Mouse (Mus musculus) myocyte (in vitro differentiated cells): ENCODE measurements around the gene Eif3m.

Experiments used
- CEBPB ChIP-seq: IDR thresholded peaks from 2 replicates; pipeline ENCODE4 v1.6.1; 2011; ENCODE audit warnings: mild to moderate bottlenecking, moderate library complexity; ENCODE audit not compliant: poor library complexity, insufficient read depth, severe bottlenecking
- E2F4 ChIP-seq: IDR thresholded peaks from one replicate; pipeline ENCODE4 v1.6.1; 2011; ENCODE audit warnings: mild to moderate bottlenecking, control low read depth, moderate library complexity; ENCODE audit not compliant: insufficient read depth
- MAX ChIP-seq: IDR thresholded peaks from one replicate; pipeline ENCODE4 v1.6.1; 2011; ENCODE audit warnings: low read depth, mild to moderate bottlenecking, control low read depth
- MYOD1 ChIP-seq, 3 experiments: IDR thresholded peaks; one replicate each; pipeline ENCODE4 v1.6.1; 2011; ENCODE audit warnings: control low read depth in 2 of 3, low read depth in 2 of 3, mild to moderate bottlenecking in 2 of 3, moderate library complexity in 1 of 3; ENCODE audit not compliant: insufficient read length in 2 of 3, control insufficient read depth in 1 of 3
- MYOG ChIP-seq, 3 experiments: IDR thresholded peaks; one replicate each; pipeline ENCODE4 v1.6.1; 2011; ENCODE audit warnings: control low read depth in 2 of 3, low read depth in 2 of 3, mild to moderate bottlenecking in 2 of 3; ENCODE audit not compliant: insufficient read length in 2 of 3, control insufficient read depth in 1 of 3, insufficient read depth in 1 of 3
- POLR2A ChIP-seq: IDR thresholded peaks from one replicate; pipeline ENCODE4 v1.6.1; 2011; ENCODE audit warnings: low read depth, mild to moderate bottlenecking, control low read depth, moderate library complexity; ENCODE audit not compliant: insufficient read length
- POLR2AphosphoS2 ChIP-seq: IDR thresholded peaks from one replicate; pipeline ENCODE4 v1.6.1; 2011; ENCODE audit warnings: low read depth, control low read depth; ENCODE audit not compliant: insufficient read length
- SRF ChIP-seq: IDR thresholded peaks from one replicate; pipeline ENCODE4 v1.6.1; 2011; ENCODE audit warnings: low read depth; ENCODE audit not compliant: control insufficient read depth, insufficient read length
- TCF12 ChIP-seq: IDR thresholded peaks from one replicate; pipeline ENCODE4 v1.6.1; 2011; ENCODE audit warnings: mild to moderate bottlenecking, control low read depth; ENCODE audit not compliant: poor library complexity, insufficient read depth, severe bottlenecking
- TCF3 ChIP-seq: IDR thresholded peaks from one replicate; pipeline ENCODE4 v1.6.1; 2011; ENCODE audit warnings: low read depth, control low read depth; ENCODE audit not compliant: insufficient read length
- USF1 ChIP-seq: IDR thresholded peaks from one replicate; pipeline ENCODE4 v1.6.1; 2011; ENCODE audit warnings: low read depth, mild to moderate bottlenecking, control low read depth, moderate library complexity

DNA sequence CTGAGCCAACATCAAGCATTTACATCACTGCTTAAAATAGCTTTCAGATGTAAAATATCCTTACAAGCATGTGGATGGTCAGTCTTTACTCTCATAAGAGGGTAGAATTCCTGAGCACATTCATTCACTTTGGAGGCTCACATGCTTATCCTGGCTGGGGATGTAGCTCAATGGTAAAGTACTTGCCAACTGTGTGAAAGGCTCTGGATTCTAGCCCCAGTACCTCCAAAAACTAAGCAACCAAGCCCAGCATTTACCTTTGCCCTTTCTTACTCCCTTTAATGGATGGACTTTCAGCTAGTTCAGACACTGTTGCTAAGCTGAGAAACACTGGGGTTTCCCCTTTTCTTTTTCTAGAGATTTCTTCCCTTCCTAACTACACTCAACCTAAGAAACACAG, 9.6 kb downstream of the Eif3m start:
- TF ChIP-seq MYOD1 (IDR thresholded peaks at IDR 0.05; ENCODE audit: control insufficient read depth in 1 of 3, insufficient read length in 2 of 3, low read depth in 2 of 3) (no peak), USF1 (no peak), POLR2A (no peak), POLR2AphosphoS2 (no peak), E2F4 (no peak), MAX (no peak), MYOG (IDR thresholded peaks at IDR 0.05; ENCODE audit: control insufficient read depth in 1 of 3, insufficient read depth in 1 of 3, insufficient read length in 2 of 3, low read depth in 2 of 3) (no peak), TCF12 (no peak), SRF (no peak), CEBPB (no peak), TCF3 (no peak)
